21 mouse cellular contexts compared by ENCODE assay signal in the genomic region with DNA sequence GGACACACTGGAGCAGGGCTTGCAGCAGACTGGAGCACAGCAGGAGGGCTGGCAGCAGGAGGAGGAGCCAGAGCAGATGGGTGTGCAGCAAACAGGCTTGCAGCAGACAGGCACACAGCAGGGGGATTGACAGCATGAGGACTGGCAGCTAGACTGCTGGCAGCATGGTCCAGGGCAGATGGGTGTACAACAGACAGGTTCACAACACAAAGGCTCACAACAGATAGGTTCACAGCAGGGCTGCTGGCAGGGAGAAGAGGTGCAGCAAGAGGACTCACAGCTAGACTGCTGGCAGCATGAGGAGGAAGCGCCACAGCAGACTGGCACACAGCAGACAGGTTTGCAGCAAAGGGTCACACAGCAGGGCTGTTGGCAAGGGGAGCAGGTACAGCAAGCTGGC. TPM values are rescaled to one million over a fixed set of nuclear protein-coding genes. Genes with fewer than 3 reads are reported as not detected.
"Had no signal": no experiment of that assay in that cellular context is flagged by ENCODE, and none has a peak within 500 bp of the region (broad histone marks: within the 10 kb centered on the region; RNA-seq: fewer than 3 reads in every experiment).

No protein-coding gene starts in this region.

RNA-seq across cellular contexts. Expression of a gene that starts 0.5 kb away (rescaled TPM):
- total RNA-seq: layer of hippocampus, adult 18-20 months; layer of hippocampus, postnatal 14 days; left cerebral cortex, adult 8-10 months; left cerebral cortex, postnatal 14 days; megakaryocyte, adult 5-6 weeks; midbrain, postnatal 0 days had no signal
- polyA plus RNA-seq: kidney, embryonic 16.5 days; limb, embryonic 11.5 days; limb, embryonic 14.5 days; liver, embryonic 11.5 days; liver, embryonic 14.5 days; liver, postnatal 0 days; lung, embryonic 14.5 days; lung, postnatal 0 days; macrophage; midbrain, embryonic 11.5 days; midbrain, embryonic 14.5 days; midbrain, postnatal 0 days; neural tube, embryonic 12.5 days; neural tube, embryonic 15.5 days; stomach, embryonic 15.5 days; thymus, postnatal 0 days had no signal

RNA-seq across cellular contexts. Expression of a gene that starts 8.2 kb away (rescaled TPM):
- total RNA-seq: layer of hippocampus, adult 18-20 months; layer of hippocampus, postnatal 14 days; left cerebral cortex, adult 8-10 months; left cerebral cortex, postnatal 14 days; megakaryocyte, adult 5-6 weeks; midbrain, postnatal 0 days had no signal
- polyA plus RNA-seq: kidney, embryonic 16.5 days; limb, embryonic 11.5 days; limb, embryonic 14.5 days; liver, embryonic 11.5 days; liver, embryonic 14.5 days; liver, postnatal 0 days; lung, embryonic 14.5 days; lung, postnatal 0 days; macrophage; midbrain, embryonic 11.5 days; midbrain, embryonic 14.5 days; midbrain, postnatal 0 days; neural tube, embryonic 12.5 days; neural tube, embryonic 15.5 days; stomach, embryonic 15.5 days; thymus, postnatal 0 days had no signal

RNA-seq across cellular contexts. Expression of a gene that starts 8.8 kb away (rescaled TPM):
- total RNA-seq: layer of hippocampus, adult 18-20 months; layer of hippocampus, postnatal 14 days; left cerebral cortex, adult 8-10 months; left cerebral cortex, postnatal 14 days; megakaryocyte, adult 5-6 weeks; midbrain, postnatal 0 days had no signal
- polyA plus RNA-seq: kidney, embryonic 16.5 days; limb, embryonic 11.5 days; limb, embryonic 14.5 days; liver, embryonic 11.5 days; liver, embryonic 14.5 days; liver, postnatal 0 days; lung, embryonic 14.5 days; lung, postnatal 0 days; macrophage; midbrain, embryonic 11.5 days; midbrain, embryonic 14.5 days; midbrain, postnatal 0 days; neural tube, embryonic 12.5 days; neural tube, embryonic 15.5 days; stomach, embryonic 15.5 days; thymus, postnatal 0 days had no signal

RNA-seq across cellular contexts. Expression of a gene that starts 20.4 kb away (rescaled TPM):
- total RNA-seq: layer of hippocampus, adult 18-20 months; layer of hippocampus, postnatal 14 days; left cerebral cortex, adult 8-10 months; left cerebral cortex, postnatal 14 days; megakaryocyte, adult 5-6 weeks; midbrain, postnatal 0 days had no signal
- polyA plus RNA-seq: kidney, embryonic 16.5 days; limb, embryonic 11.5 days; limb, embryonic 14.5 days; liver, embryonic 11.5 days; liver, embryonic 14.5 days; liver, postnatal 0 days; lung, embryonic 14.5 days; lung, postnatal 0 days; macrophage; midbrain, embryonic 11.5 days; midbrain, embryonic 14.5 days; midbrain, postnatal 0 days; neural tube, embryonic 12.5 days; neural tube, embryonic 15.5 days; stomach, embryonic 15.5 days; thymus, postnatal 0 days had no signal

RNA-seq across cellular contexts. Expression of a gene that starts 24.4 kb away (rescaled TPM):
- total RNA-seq: layer of hippocampus, adult 18-20 months; layer of hippocampus, postnatal 14 days; left cerebral cortex, adult 8-10 months; left cerebral cortex, postnatal 14 days; megakaryocyte, adult 5-6 weeks; midbrain, postnatal 0 days had no signal
- polyA plus RNA-seq: kidney, embryonic 16.5 days; limb, embryonic 11.5 days; limb, embryonic 14.5 days; liver, embryonic 11.5 days; liver, embryonic 14.5 days; liver, postnatal 0 days; lung, embryonic 14.5 days; lung, postnatal 0 days; macrophage; midbrain, embryonic 11.5 days; midbrain, embryonic 14.5 days; midbrain, postnatal 0 days; neural tube, embryonic 12.5 days; neural tube, embryonic 15.5 days; stomach, embryonic 15.5 days; thymus, postnatal 0 days had no signal
